Mouse (Mus musculus): Measurements from ENCODE around the gene Neu2. TPM values are rescaled to one million over a fixed set of nuclear protein-coding genes. Genes with fewer than 3 reads are reported as not detected.

Gene Neu2
- polyA plus RNA-seq, 1 experiment, result 14.6 TPM

- Histone ChIP-seq H3K4me3 (ENCODE audit: insufficient read depth, low read length) (peak overlapping the region; percentile 31), H3K27ac (ENCODE audit: insufficient read depth, low read length) (0 out of 2 replicates have a peak overlapping the region, but pooled peaks have one; percentile 48), H3K4me1 (ENCODE audit: control insufficient read depth, insufficient read depth, low read length) (peaks cover 3% of the 10 kb centered on the region)
- TF ChIP-seq CTCF (IDR thresholded peaks at IDR 0.05; ENCODE audit: extremely low read depth, insufficient read depth, low read length) (no peak), POLR2A (IDR thresholded peaks at IDR 0.05; ENCODE audit: extremely low read depth, insufficient read depth, low read length) (no peak)
Observed at GRCm38 (mm10) chr1:87621146-87621857, 111.6 kb downstream of the Neu2 start.

DNA sequence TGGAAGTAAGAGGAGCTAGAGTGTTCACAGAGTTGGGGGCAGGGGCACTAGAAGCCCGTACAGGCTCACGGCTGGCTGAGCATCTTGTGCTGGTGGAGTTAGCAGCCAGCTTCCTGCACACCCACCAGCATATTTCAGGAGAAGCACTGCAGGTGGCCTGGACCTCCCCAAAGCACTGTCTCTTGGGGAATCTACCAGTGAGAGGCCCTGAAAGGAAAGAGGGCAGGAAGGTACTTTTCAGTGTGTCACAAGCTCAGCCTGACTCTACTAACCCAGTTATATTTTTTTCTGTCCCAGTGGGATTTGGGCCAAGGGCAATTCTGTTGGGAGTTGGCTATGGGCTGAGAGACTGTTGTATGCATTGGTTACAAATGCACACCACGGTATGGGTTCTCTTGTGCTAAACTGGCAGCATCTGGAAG, 112.2 kb downstream of the Neu2 start:
- H3K4me1 ChIP-seq (ENCODE audit: control insufficient read depth, insufficient read depth, low read length), result peaks cover 3% of the 10 kb centered on the region
- no peak for TF ChIP-seq POLR2A (IDR thresholded peaks at IDR 0.05; ENCODE audit: extremely low read depth, insufficient read depth, low read length)
- no peak for TF ChIP-seq CTCF (IDR thresholded peaks at IDR 0.05; ENCODE audit: extremely low read depth, insufficient read depth, low read length)
- no peak overlapping the region for H3K4me3 ChIP-seq (ENCODE audit: insufficient read depth, low read length)
- 0 out of 2 replicates have a peak overlapping the region, but pooled peaks have one; percentile 9 for H3K27ac ChIP-seq (ENCODE audit: insufficient read depth, low read length)

DNA sequence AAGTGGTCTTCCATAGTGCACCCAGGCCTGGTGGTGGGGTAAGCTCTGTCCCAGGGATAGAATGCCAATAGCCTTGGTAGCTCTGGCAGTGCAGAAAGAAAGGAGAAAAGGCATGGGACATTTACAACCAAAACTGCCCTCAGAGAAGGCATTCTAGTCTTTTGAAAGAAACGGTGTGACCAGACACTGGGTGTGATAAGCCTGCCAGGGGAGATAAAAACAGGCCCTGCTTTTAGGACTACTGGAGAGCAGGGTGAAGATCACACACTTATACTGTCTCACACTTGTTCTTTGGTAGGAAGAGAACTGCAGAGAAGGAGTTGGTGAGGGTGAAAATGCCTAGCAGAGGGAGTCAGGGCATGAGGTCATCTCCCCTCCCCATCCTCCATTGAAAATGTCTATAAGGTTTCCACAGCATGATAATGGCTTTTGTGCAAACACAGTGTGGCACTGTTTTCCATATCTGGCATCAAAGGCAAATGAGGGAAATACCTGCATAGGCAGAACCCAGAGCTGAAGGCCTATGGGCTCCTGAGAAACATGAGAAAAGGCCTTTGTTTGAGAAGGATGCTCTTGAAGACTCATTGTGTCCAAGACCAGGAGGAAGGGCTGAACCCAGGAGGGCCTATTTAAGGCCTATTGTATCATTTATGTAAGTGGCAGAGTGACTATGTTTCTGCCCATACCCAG, 114.4 kb downstream of the Neu2 start:
- no peak overlapping the region for H3K4me3 ChIP-seq (ENCODE audit: insufficient read depth, low read length)
- no peak overlapping the region for H3K27ac ChIP-seq (ENCODE audit: insufficient read depth, low read length)
- H3K4me1 ChIP-seq (ENCODE audit: control insufficient read depth, insufficient read depth, low read length), result peaks cover 3% of the 10 kb centered on the region
- no peak for TF ChIP-seq CTCF (IDR thresholded peaks at IDR 0.05; ENCODE audit: extremely low read depth, insufficient read depth, low read length)
- TF ChIP-seq POLR2A (IDR thresholded peaks at IDR 0.05; ENCODE audit: extremely low read depth, insufficient read depth, low read length), result no peak

DNA sequence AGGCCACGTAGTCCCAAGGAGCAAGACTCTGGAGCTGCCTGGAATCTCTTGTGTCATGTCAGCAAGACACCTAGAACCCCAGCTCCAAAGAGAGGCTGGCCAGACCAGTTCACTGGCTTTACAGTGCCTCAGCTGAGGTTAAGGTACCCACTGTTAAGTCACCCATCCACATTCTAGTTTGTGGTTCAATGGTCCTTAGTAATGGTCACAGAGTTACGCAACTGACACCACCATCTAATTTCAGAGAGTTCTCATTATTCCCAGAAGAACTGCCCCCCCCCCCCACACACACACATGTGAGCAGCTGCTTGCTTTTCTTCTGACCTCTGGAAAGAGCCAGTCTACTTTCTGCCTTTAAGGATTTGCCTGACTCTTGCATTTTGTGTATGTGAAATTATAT, 115.1 kb downstream of the Neu2 start:
- Histone ChIP-seq H3K4me1 (ENCODE audit: control insufficient read depth, insufficient read depth, low read length) (peaks cover 3% of the 10 kb centered on the region), H3K27ac (ENCODE audit: insufficient read depth, low read length) (no peak overlapping the region), H3K4me3 (ENCODE audit: insufficient read depth, low read length) (no peak overlapping the region)
- TF ChIP-seq CTCF (IDR thresholded peaks at IDR 0.05; ENCODE audit: extremely low read depth, insufficient read depth, low read length) (no peak), POLR2A (IDR thresholded peaks at IDR 0.05; ENCODE audit: extremely low read depth, insufficient read depth, low read length) (no peak)

DNA sequence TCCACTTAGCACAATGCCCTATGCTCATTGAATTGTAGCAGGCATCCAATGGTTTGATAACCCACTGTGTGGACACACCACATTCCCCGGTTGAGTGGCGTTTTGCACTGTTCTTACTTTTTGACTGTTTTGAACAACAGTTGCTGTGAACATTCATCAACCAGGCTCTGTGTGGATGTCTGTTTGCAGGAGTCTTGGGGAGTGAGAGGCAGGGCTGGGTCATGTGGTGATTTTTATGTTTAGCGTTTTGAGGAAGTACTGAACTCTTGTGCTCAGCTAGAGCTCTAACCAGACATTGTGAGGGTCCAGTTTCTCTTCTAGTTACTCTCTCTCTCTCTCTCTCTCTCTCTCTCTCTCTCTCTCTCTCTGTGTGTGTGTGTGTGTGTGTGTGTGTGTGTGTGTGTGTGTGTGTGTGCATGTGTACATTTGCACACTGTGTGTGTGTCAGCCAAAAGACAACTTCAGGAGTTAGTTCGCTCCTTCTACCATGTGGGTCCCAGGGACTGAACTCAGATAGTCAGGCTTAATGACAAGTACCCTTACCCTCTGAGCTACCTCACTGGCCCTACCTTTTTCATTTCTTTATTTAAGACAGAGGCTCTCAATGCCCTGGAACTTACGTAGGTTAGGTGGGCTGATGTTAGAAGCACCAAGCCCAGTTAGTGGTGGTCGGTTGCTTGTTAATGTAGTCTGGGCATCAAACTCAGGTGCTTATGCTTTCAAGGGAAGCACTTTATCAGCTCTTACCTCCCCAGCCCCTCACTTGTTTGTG, 115.8 kb downstream of the Neu2 start:
- no peak overlapping the region for H3K27ac ChIP-seq (ENCODE audit: insufficient read depth, low read length)
- peaks cover 3% of the 10 kb centered on the region for H3K4me1 ChIP-seq (ENCODE audit: control insufficient read depth, insufficient read depth, low read length)
- TF ChIP-seq CTCF (IDR thresholded peaks at IDR 0.05; ENCODE audit: extremely low read depth, insufficient read depth, low read length), result no peak
- TF ChIP-seq POLR2A (IDR thresholded peaks at IDR 0.05; ENCODE audit: extremely low read depth, insufficient read depth, low read length), result no peak
- no peak overlapping the region for H3K4me3 ChIP-seq (ENCODE audit: insufficient read depth, low read length)

DNA sequence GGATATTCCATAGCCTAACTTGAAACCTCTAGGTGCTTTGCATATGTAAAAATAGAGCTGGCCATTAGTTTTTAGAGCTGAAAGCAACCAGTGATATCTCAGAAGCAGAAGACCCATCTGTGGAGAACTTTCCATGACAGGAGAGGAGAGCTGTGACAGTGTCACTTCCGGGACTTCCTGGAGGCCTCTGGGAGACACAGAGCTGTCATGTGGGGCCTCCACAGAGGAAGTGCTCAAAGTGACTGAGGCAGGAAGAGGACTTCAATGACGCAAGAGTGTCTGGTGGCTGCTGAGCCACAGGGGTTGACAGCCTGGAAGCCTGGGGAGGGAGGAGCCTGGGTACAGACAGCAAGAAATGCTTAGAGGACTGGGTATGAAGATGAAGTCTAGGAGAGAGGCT, 116.7 kb downstream of the Neu2 start:
- H3K4me3 ChIP-seq (ENCODE audit: insufficient read depth, low read length), result no peak overlapping the region
- TF ChIP-seq CTCF (IDR thresholded peaks at IDR 0.05; ENCODE audit: extremely low read depth, insufficient read depth, low read length) (no peak), POLR2A (IDR thresholded peaks at IDR 0.05; ENCODE audit: extremely low read depth, insufficient read depth, low read length) (no peak)
- H3K4me1 ChIP-seq (ENCODE audit: control insufficient read depth, insufficient read depth, low read length), result peaks cover 3% of the 10 kb centered on the region
- H3K27ac ChIP-seq (ENCODE audit: insufficient read depth, low read length), result 0 out of 2 replicates have a peak overlapping the region, but pooled peaks have one; percentile 26

DNA sequence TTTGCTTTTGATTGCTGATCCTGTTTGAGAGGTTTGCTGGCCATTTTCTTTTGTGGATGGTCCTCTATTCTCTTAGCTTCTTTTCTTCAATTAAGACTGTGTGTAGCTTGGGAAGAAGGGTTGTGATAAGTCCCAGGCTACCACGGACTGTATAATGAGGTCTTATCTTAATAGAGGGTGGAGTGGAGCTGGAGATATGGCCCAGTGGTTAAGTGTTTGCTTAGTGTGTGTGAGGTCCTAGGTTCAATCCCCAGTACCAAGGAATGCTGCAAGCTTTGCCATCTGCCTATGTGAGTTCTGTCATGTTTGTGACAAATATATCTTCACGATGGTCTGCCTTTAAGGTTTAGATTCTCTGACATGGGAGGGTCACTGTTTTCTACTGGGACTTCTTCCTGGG, 118.4 kb downstream of the Neu2 start:
- Histone ChIP-seq H3K27ac (ENCODE audit: insufficient read depth, low read length) (no peak overlapping the region), H3K4me1 (ENCODE audit: control insufficient read depth, insufficient read depth, low read length) (no peaks in the 10 kb centered on the region), H3K4me3 (ENCODE audit: insufficient read depth, low read length) (no peak overlapping the region)
- TF ChIP-seq POLR2A (IDR thresholded peaks at IDR 0.05; ENCODE audit: extremely low read depth, insufficient read depth, low read length) (no peak), CTCF (IDR thresholded peaks at IDR 0.05; ENCODE audit: extremely low read depth, insufficient read depth, low read length) (no peak)

DNA sequence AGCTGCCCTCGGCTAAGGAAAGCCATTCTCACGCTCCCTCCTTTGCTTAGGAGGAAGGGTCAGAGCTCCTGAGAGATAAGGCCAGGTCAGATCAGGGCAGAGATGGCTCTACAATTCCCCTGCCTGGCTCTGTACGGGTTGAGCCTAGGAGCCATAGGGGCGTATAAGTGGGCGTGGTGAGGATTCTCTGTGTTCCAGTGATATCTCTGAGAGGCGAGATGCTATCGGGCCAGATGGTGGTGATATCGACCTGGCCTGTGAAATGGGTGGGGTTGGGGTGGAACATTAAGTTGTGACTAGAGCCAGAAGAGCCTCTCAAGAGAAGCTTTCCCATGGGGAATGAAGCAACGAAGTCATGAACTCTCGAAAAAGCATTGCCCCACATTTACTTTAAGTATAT, 121.9 kb downstream of the Neu2 start:
- TF ChIP-seq POLR2A (IDR thresholded peaks at IDR 0.05; ENCODE audit: extremely low read depth, insufficient read depth, low read length), result no peak
- no peak for TF ChIP-seq CTCF (IDR thresholded peaks at IDR 0.05; ENCODE audit: extremely low read depth, insufficient read depth, low read length)

DNA sequence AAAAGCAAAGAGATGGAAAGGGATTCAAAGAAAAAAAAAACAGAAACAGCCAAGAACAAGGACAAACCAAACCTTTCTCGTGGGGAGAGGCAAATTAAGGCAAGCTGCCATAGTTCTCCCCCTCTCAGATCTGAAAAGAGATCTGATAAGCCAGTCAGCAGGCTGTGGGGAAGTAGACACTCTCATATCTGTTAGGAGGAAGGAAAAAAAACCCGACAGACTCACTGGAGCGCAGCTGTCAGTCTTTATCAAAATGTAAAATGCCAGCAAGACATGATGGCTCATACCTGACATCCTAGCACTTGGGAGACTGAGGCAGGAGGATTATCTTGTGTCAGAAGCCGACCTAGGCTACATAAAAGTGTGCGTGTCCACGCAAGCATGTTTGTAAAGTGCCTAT, 122.5 kb downstream of the Neu2 start:
- Histone ChIP-seq H3K4me3 (ENCODE audit: insufficient read depth, low read length) (no peak overlapping the region), H3K27ac (ENCODE audit: insufficient read depth, low read length) (no peak overlapping the region), H3K4me1 (ENCODE audit: control insufficient read depth, insufficient read depth, low read length) (no peaks in the 10 kb centered on the region)
- no peak for TF ChIP-seq CTCF (IDR thresholded peaks at IDR 0.05; ENCODE audit: extremely low read depth, insufficient read depth, low read length)
- no peak for TF ChIP-seq POLR2A (IDR thresholded peaks at IDR 0.05; ENCODE audit: extremely low read depth, insufficient read depth, low read length)

More for the DNA sequence above, 121.9 kb downstream of the Neu2 start:
- Histone ChIP-seq H3K27ac (ENCODE audit: insufficient read depth, low read length) (no peak overlapping the region), H3K4me1 (ENCODE audit: control insufficient read depth, insufficient read depth, low read length) (no peaks in the 10 kb centered on the region), H3K4me3 (ENCODE audit: insufficient read depth, low read length) (no peak overlapping the region)
